Mouse (Mus musculus) forebrain, postnatal 0 days (tissue): ENCODE results near the gene Chl1. TPM values are rescaled to one million over a fixed set of nuclear protein-coding genes. Genes with fewer than 3 reads are reported as not detected.

Source experiments
- ATAC-seq: fragments of 200-750 bp; cut with Nextera tagmentation; 2 replicates; pipeline ENCODE4 v1.8.0; 2017; ENCODE audit warnings: mild to moderate bottlenecking, moderate library complexity
- DNase-seq: peaks from one replicate; pipeline ENCODE4 v3.0.0-alpha.2; 2015
- H3K27ac ChIP-seq: fragments of 300-500 bp; sonication (generic); 2 replicates; pipeline ENCODE4 v1.5.1; 2014; ENCODE audit warnings: low read depth, mild to moderate bottlenecking, antibody characterized with exemption, low read length, moderate library complexity, mixed read lengths
- H3K27me3 ChIP-seq: fragments of 300-500 bp; sonication (generic); 2 replicates; pipeline ENCODE4 v1.6.1; 2014; ENCODE audit warnings: mild to moderate bottlenecking, low read length, mixed read lengths; ENCODE audit not compliant: insufficient read depth
- H3K36me3 ChIP-seq: fragments of 300-500 bp; sonication (generic); 2 replicates; pipeline ENCODE4 v1.6.1; 2014; ENCODE audit warnings: mild to moderate bottlenecking, moderate library complexity; ENCODE audit not compliant: insufficient read depth
- H3K4me1 ChIP-seq: fragments of 300-500 bp; sonication (generic); 2 replicates; pipeline ENCODE4 v1.6.1; 2014; ENCODE audit warnings: antibody characterized with exemption; ENCODE audit not compliant: insufficient read depth
- H3K4me2 ChIP-seq: fragments of 300-500 bp; sonication (generic); 2 replicates; pipeline ENCODE4 v1.6.1; 2014; ENCODE audit warnings: low read depth, mild to moderate bottlenecking, moderate library complexity
- H3K4me3 ChIP-seq: fragments of 300-500 bp; sonication (generic); 2 replicates; pipeline ENCODE4 v1.5.1; 2014; ENCODE audit warnings: low read depth, low read length, mixed read lengths
- H3K9ac ChIP-seq: fragments of 300-500 bp; sonication (generic); 2 replicates; pipeline ENCODE4 v1.6.1; 2014; ENCODE audit warnings: mild to moderate bottlenecking
- H3K9me3 ChIP-seq: fragments of 300-500 bp; sonication (generic); 2 replicates; pipeline ENCODE4 v1.6.1; 2016; ENCODE audit warnings: low read length
- CTCF ChIP-seq: sonication (generic); IDR thresholded peaks from 2 replicates; pipeline ENCODE4 v1.5.1; 2016; ENCODE audit warnings: antibody characterized with exemption, control low read depth, low read depth
- WGBS: fragments of 180-500 bp; shearing (Covaris S2); extraction: QIAGEN DNeasy Blood & Tissue Kit; methylation state at CpG from one replicate; pipeline ENCODE4 v1.1.7; 2014; 5-methylcytosine and 5-hydroxymethylcytosine counted together
- polyA plus RNA-seq: library from polyadenylated mRNA; unstranded; fragments of >200 nt; fragmentation: Nextera tagmentation; extraction: Ambion mirVana; gene quantifications from 2 replicates; pipeline ENCODE4 v1.2.1, GENCODE M21; 2015
- total RNA-seq: library from RNA; depleted of rRNA; stranded (reverse); fragments of >200 nt; gene quantifications from 2 replicates; pipeline ENCODE4 v1.2.3, GENCODE M21; 2014

Chl1 gene
- total and polyA plus RNA-seq, 2 experiments from 2014 or later, result 173 to 347 TPM

- no peak for ATAC-seq
Observed at GRCm38 (mm10) chr6:103677072-103677471, 166.7 kb downstream of the Chl1 start.

GRCm38 (mm10) chr6:103682854-103683574, 172.6 kb downstream of the Chl1 start:
- peak overlapping the region; percentile 62 for H3K27ac ChIP-seq
- no peaks in the 10 kb centered on the region for H3K9me3 ChIP-seq
- H3K4me2 ChIP-seq, result no peak overlapping the region
- H3K4me3 ChIP-seq, result no peak overlapping the region
- no peaks in the 10 kb centered on the region for H3K4me1 ChIP-seq
- ATAC-seq (peak; percentile 91), DNase-seq (peak; percentile 95)
- 0 out of 2 replicates have a peak, but pooled peaks cover 2% of the 10 kb centered on the region for H3K36me3 ChIP-seq
- H3K9ac ChIP-seq, result 0 out of 2 replicates have a peak overlapping the region, but pooled peaks have one; percentile 6
- TF ChIP-seq CTCF, result peak; percentile 96
- WGBS, result 10% methylated on average over 8 of the region's 8 CpGs
- no peaks in the 10 kb centered on the region for H3K27me3 ChIP-seq

More at GRCm38 (mm10) chr6:103677072-103677471, 166.7 kb downstream of the Chl1 start:
- peaks cover 9% of the 10 kb centered on the region; the same call in 1 of the 2 replicates for H3K4me1 ChIP-seq
- H3K4me2 ChIP-seq, result no peak overlapping the region
- H3K27me3 ChIP-seq, result no peaks in the 10 kb centered on the region
- no peaks in the 10 kb centered on the region for H3K9me3 ChIP-seq
- TF ChIP-seq CTCF, result no peak
- 77% methylated on average over 1 of the region's 1 CpGs for WGBS
- H3K4me3 ChIP-seq, result no peak overlapping the region
- H3K36me3 ChIP-seq, result peaks cover 6% of the 10 kb centered on the region; the same call in 1 of the 2 replicates
- no peak overlapping the region for H3K9ac ChIP-seq
- no peak overlapping the region for H3K27ac ChIP-seq
- no peak for DNase-seq

- DNase-seq (no peak), ATAC-seq (no peak)
- no peak for TF ChIP-seq CTCF
- 88% methylated on average over 3 of the region's 3 CpGs for WGBS
- Histone ChIP-seq H3K27me3 (no peaks in the 10 kb centered on the region), H3K36me3 (peaks cover 15% of the 10 kb centered on the region), H3K9ac (no peak overlapping the region), H3K9me3 (no peaks in the 10 kb centered on the region), H3K27ac (no peak overlapping the region), H3K4me3 (no peak overlapping the region), H3K4me1 (no peaks in the 10 kb centered on the region), H3K4me2 (no peak overlapping the region)
Observed at GRCm38 (mm10) chr6:103692511-103692910, 182.1 kb downstream of the Chl1 start.

GRCm38 (mm10) chr6:103697349-103698028, 187.1 kb downstream of the Chl1 start:
- no peaks in the 10 kb centered on the region for H3K9me3 ChIP-seq

GRCm38 (mm10) chr6:103699482-103699881, 189.1 kb downstream of the Chl1 start:
- Histone ChIP-seq H3K4me3 (no peak overlapping the region), H3K9me3 (no peaks in the 10 kb centered on the region), H3K9ac (no peak overlapping the region), H3K4me1 (no peaks in the 10 kb centered on the region), H3K27ac (no peak overlapping the region), H3K27me3 (no peaks in the 10 kb centered on the region), H3K4me2 (no peak overlapping the region), H3K36me3 (peaks cover 9% of the 10 kb centered on the region)
- no peak for TF ChIP-seq CTCF
- WGBS, result 95% methylated on average over 1 of the region's 1 CpGs
- ATAC-seq, result no peak
- DNase-seq, result no peak

More at GRCm38 (mm10) chr6:103697349-103698028, 187.1 kb downstream of the Chl1 start:
- peak; percentile 69 for TF ChIP-seq CTCF
- Histone ChIP-seq H3K9ac (no peak overlapping the region), H3K36me3 (peaks cover 24% of the 10 kb centered on the region), H3K4me3 (no peak overlapping the region), H3K4me1 (no peaks in the 10 kb centered on the region), H3K27me3 (no peaks in the 10 kb centered on the region), H3K4me2 (no peak overlapping the region), H3K27ac (no peak overlapping the region)
- peak; percentile 77 for DNase-seq
- 60% methylated on average over 7 of the region's 7 CpGs for WGBS
- ATAC-seq, result peak; percentile 42

GRCm38 (mm10) chr6:103699895-103700294, 189.5 kb downstream of the Chl1 start:
- H3K4me2 ChIP-seq, result no peak overlapping the region
- H3K9ac ChIP-seq, result no peak overlapping the region
- WGBS, result 90% methylated on average over 1 of the region's 1 CpGs
- no peak overlapping the region for H3K27ac ChIP-seq
- ATAC-seq (no peak), DNase-seq (no peak)
- H3K36me3 ChIP-seq, result peaks cover 9% of the 10 kb centered on the region
- H3K9me3 ChIP-seq, result no peaks in the 10 kb centered on the region
- TF ChIP-seq CTCF, result no peak
- no peaks in the 10 kb centered on the region for H3K4me1 ChIP-seq
- no peaks in the 10 kb centered on the region for H3K27me3 ChIP-seq
- H3K4me3 ChIP-seq, result no peak overlapping the region

GRCm38 (mm10) chr6:103700336-103700735, 189.9 kb downstream of the Chl1 start:
- DNase-seq (no peak), ATAC-seq (no peak)
- H3K4me3 ChIP-seq, result no peak overlapping the region
- H3K36me3 ChIP-seq, result peaks cover 9% of the 10 kb centered on the region
- no peak overlapping the region for H3K27ac ChIP-seq
- no peak for TF ChIP-seq CTCF
- H3K27me3 ChIP-seq, result no peaks in the 10 kb centered on the region
- H3K4me1 ChIP-seq, result no peaks in the 10 kb centered on the region
- H3K9ac ChIP-seq, result no peak overlapping the region
- H3K4me2 ChIP-seq, result no peak overlapping the region
- WGBS, result 86% methylated on average over 7 of the region's 7 CpGs
- no peaks in the 10 kb centered on the region for H3K9me3 ChIP-seq
